Mouse (Mus musculus) thymus, postnatal 0 days (tissue): ENCODE results near the gene Ppfia3. TPM values are rescaled to one million over a fixed set of nuclear protein-coding genes. Genes with fewer than 3 reads are reported as not detected.

Experiments
- DNase-seq: peaks from one replicate; pipeline ENCODE4 v3.0.0-alpha.2; 2015; ENCODE audit warnings: low spot score
- polyA plus RNA-seq: library from polyadenylated mRNA; unstranded; fragments of >200 nt; fragmentation: Nextera tagmentation; extraction: Ambion mirVana; gene quantifications from 2 replicates; pipeline ENCODE4 v1.2.1, GENCODE M21; 2015

Ppfia3 gene
- polyA plus RNA-seq, 1 experiment from 2014 or later, result 0.27 TPM

GRCm38 (mm10) chr7:45313495-45313894, 53.3 kb downstream of the Ppfia3 start:
- DNase-seq, result no peak

GRCm38 (mm10) chr7:45312686-45313453, 53.9 kb downstream of the Ppfia3 start:
- DNase-seq, result no peak

DNA sequence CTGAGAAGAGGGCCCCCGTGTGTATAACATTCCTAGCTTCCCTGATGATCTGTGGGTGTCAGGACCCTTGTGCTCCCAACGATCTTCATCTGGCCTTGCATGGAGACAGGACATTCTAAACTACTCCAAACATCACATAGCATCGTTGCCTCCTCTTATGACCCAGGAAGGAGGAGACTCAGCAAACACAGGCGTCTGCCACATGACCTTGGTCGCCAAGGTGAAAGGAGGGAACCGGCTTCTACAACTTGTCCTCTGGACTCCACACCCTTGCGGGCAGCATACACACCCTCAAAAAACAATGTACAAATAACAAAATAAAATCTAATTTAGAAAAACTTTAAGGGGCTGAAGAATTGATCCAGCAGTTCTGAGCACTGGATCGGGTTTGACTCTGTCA, 54.8 kb downstream of the Ppfia3 start:
- DNase-seq, result no peak

GRCm38 (mm10) chr7:45309455-45309854, 57.4 kb downstream of the Ppfia3 start:
- DNase-seq, result peak; percentile 62

- no peak for DNase-seq
These were observed 58.1 kb downstream of the Ppfia3 start for GRCm38 (mm10) chr7:45308551-45309240.

DNA sequence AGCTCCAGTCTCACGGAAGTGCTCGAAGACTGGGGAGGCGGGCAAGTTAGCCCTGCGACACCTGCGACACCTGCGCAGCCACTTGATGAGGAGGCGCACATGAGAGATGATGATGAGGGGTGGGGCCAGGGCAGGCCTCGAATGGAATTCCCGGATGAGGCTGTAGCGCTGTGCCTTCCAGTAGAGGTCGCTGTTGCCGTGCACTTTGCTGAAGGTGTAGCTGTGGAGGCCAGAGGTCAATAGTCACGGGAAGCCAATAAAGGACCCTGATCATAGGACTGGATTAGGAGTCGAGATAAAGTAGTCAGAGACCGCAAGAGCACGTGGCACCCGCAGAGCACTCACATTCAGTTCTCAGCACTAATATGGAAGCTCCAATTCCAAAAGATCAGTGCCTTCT, 61.5 kb downstream of the Ppfia3 start:
- DNase-seq, result peak; percentile 80

GRCm38 (mm10) chr7:45304869-45305268, 62.0 kb downstream of the Ppfia3 start:
- peak; percentile 37 for DNase-seq

GRCm38 (mm10) chr7:45302626-45303025, 64.2 kb downstream of the Ppfia3 start:
- DNase-seq, result no peak

DNA sequence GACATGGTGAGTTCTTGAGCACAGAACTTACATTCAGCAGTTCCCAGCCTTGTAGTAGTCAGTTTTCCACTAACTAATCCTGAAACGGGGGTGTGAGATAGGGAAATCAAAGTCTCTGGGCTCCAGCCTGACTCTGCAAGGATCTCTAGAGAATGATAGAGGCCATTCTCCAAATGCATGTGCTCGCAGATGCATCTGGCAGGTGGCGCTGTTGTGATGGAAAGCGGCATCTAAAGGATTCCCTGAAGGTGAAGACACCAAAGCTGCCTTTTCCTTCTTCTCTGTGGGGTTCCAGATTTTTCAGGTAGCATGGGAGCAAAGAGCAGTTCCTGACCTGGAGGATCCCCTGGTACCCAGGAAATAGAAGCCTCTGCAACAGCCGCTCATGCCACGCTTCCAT, 66.5 kb downstream of the Ppfia3 start:
- DNase-seq, result peak; percentile 49

- DNase-seq, result peak; percentile 59
These were observed 67.1 kb downstream of the Ppfia3 start for GRCm38 (mm10) chr7:45299752-45300151.

DNA sequence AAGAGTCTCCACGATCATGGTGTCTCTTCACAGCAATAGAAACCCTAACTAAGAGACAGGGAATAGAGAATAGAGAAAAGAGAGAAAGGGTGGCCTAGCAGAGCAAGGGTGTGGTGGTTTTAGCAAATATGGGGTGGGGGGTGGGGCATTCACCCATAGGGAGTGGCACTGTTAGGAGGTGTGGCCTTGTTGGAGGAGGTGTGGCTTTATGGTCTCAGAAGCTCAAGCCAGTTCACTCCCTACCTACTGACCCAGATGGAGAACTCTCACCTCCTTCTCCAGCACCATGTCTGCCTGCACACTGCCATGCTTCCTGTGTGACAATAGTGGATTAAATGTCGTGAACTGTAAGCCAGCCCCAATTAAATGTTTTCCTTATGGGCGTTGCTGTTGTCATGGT, 69.3 kb downstream of the Ppfia3 start:
- no peak for DNase-seq

DNA sequence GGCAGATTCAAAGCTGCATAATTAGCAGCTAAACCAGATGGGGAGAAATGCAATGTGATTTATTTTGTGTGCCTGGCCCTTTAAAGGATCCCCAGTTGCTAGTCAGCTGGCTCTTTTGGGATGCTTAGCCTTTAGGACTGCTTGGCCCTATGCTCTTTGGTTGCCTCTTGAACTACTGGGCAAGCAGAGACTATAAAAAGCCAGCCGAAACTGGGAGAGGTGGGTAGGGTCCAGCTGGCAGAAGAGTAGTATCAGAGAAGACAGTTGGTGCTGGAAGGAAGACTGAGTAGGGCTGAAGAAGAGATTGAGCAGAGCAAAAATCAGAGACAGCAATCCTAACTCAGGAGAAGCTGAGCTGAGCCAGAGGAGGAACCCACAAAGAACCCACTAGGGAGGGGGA, 70.2 kb downstream of the Ppfia3 start:
- no peak for DNase-seq

Other genes starting within 250 kb of the Ppfia3 start
- 2,260 and 2,287 TPM in 2 replicates for gene Rps11, start 242.6 kb downstream of the Ppfia3 start, polyA plus RNA-seq
- 2,581 and 2,590 TPM in 2 replicates for gene Rpl13a, start 238.3 kb downstream of the Ppfia3 start, polyA plus RNA-seq
- gene Gm45713, start 230.8 kb downstream of the Ppfia3 start, polyA plus RNA-seq, result 1.5 and 2.2 TPM in 2 replicates
- gene Flt3l, start 230.6 kb downstream of the Ppfia3 start, polyA plus RNA-seq, result 21.5 and 24.5 TPM in 2 replicates
- 88.2 and 93.1 TPM in 2 replicates for gene Pih1d1, start 212.7 kb downstream of the Ppfia3 start, polyA plus RNA-seq
- gene Aldh16a1, start 212.4 kb downstream of the Ppfia3 start, polyA plus RNA-seq, result 41.6 and 43.3 TPM in 2 replicates
- gene Slc17a7, start 203.1 kb downstream of the Ppfia3 start, polyA plus RNA-seq, result 0.06 TPM in 1 of 2 replicates, not detected in the other
- not detected in 2 replicates for gene Gfy, start 187.4 kb downstream of the Ppfia3 start, polyA plus RNA-seq
- not detected in 2 replicates for gene Pth2, start 186.0 kb downstream of the Ppfia3 start, polyA plus RNA-seq
- 0.20 and 0.37 TPM in 2 replicates for gene Ccdc155, start 162.1 kb downstream of the Ppfia3 start, polyA plus RNA-seq
- gene Dkkl1, start 154.9 kb downstream of the Ppfia3 start, polyA plus RNA-seq, result 5.1 and 7.6 TPM in 2 replicates
- gene Tead2, start 151.3 kb downstream of the Ppfia3 start, polyA plus RNA-seq, result 4.8 and 5.1 TPM in 2 replicates
- 143 and 146 TPM in 2 replicates for gene Cd37, start 127.9 kb downstream of the Ppfia3 start, polyA plus RNA-seq
- 0.17 TPM in 1 of 2 replicates, not detected in the other for gene Slc6a16, start 125.9 kb downstream of the Ppfia3 start, polyA plus RNA-seq
- gene Slc6a21, start 89.5 kb downstream of the Ppfia3 start, polyA plus RNA-seq, result 0.08 TPM in 1 of 2 replicates, not detected in the other
- 4.9 and 5.2 TPM in 2 replicates for gene Trpm4, start 33.2 kb downstream of the Ppfia3 start, polyA plus RNA-seq
- gene Hrc, start 31.7 kb downstream of the Ppfia3 start, polyA plus RNA-seq, result 0.08 and 0.09 TPM in 2 replicates
- gene Lin7b, start 3.6 kb upstream of the Ppfia3 start, polyA plus RNA-seq, result 0.49 and 0.79 TPM in 2 replicates
- gene Snrnp70, start 28.7 kb upstream of the Ppfia3 start, polyA plus RNA-seq, result 198 and 222 TPM in 2 replicates
- 0.14 and 0.34 TPM in 2 replicates for gene Kcna7, start 38.6 kb upstream of the Ppfia3 start, polyA plus RNA-seq
- gene Ntf5, start 46.7 kb upstream of the Ppfia3 start, polyA plus RNA-seq, result 3.9 and 4.2 TPM in 2 replicates
- not detected in 2 replicates for gene Lhb, start 53.8 kb upstream of the Ppfia3 start, polyA plus RNA-seq
- gene Gys1, start 67.8 kb upstream of the Ppfia3 start, polyA plus RNA-seq, result 9.4 and 10.5 TPM in 2 replicates
- gene Ruvbl2, start 71.1 kb upstream of the Ppfia3 start, polyA plus RNA-seq, result 129 and 143 TPM in 2 replicates
- 3,702 and 3,772 TPM in 2 replicates for gene Ftl1, start 92.9 kb upstream of the Ppfia3 start, polyA plus RNA-seq
- gene Bax, start 99.9 kb upstream of the Ppfia3 start, polyA plus RNA-seq, result 177 and 178 TPM in 2 replicates
- 2.6 and 2.8 TPM in 2 replicates for gene Tulp2, start 114.9 kb upstream of the Ppfia3 start, polyA plus RNA-seq
- not detected in 2 replicates for gene Gm45808, start 119.8 kb upstream of the Ppfia3 start, polyA plus RNA-seq
- 1.1 and 1.5 TPM in 2 replicates for gene Dhdh, start 121.8 kb upstream of the Ppfia3 start, polyA plus RNA-seq
- gene Nucb1, start 143.4 kb upstream of the Ppfia3 start, polyA plus RNA-seq, result 110 and 111 TPM in 2 replicates
- 16.2 and 17.2 TPM in 2 replicates for gene Ppp1r15a, start 159.2 kb upstream of the Ppfia3 start, polyA plus RNA-seq
- gene Plekha4, start 159.3 kb upstream of the Ppfia3 start, polyA plus RNA-seq, result 3.3 and 4.6 TPM in 2 replicates
- 1.1 and 1.2 TPM in 2 replicates for gene Hsd17b14, start 187.9 kb upstream of the Ppfia3 start, polyA plus RNA-seq
- gene Bcat2, start 203.1 kb upstream of the Ppfia3 start, polyA plus RNA-seq, result 86.5 and 87.3 TPM in 2 replicates
- gene Fgf21, start 248.5 kb upstream of the Ppfia3 start, polyA plus RNA-seq, result 17.5 and 20.5 TPM in 2 replicates